Mouse (Mus musculus) liver, embryonic 12.5 days (tissue): Measurements from ENCODE around the gene Olfr657. TPM values are rescaled to one million over a fixed set of nuclear protein-coding genes. Genes with fewer than 3 reads are reported as not detected.

Source experiments
- ATAC-seq: fragments of 200-750 bp; cut with Nextera tagmentation; 2 replicates; pipeline ENCODE4 v1.8.0; 2017; ENCODE audit warnings: moderate number of reproducible peaks, mild to moderate bottlenecking, moderate library complexity
- H3K27ac ChIP-seq: fragments of 300-500 bp; sonication (generic); 2 replicates; pipeline ENCODE4 v1.5.1; 2016; ENCODE audit warnings: mild to moderate bottlenecking
- H3K27me3 ChIP-seq: fragments of 300-500 bp; sonication (generic); replicated peaks from 2 replicates; pipeline ENCODE4 v1.6.1; 2016; ENCODE audit warnings: mild to moderate bottlenecking, moderate library complexity
- H3K36me3 ChIP-seq: fragments of 300-500 bp; sonication (generic); 2 replicates; pipeline ENCODE4 v1.6.1; 2016; ENCODE audit warnings: mild to moderate bottlenecking, moderate library complexity
- H3K4me1 ChIP-seq: fragments of 300-500 bp; sonication (generic); 2 replicates; pipeline ENCODE4 v1.6.1; 2016
- H3K4me2 ChIP-seq: fragments of 300-500 bp; sonication (generic); 2 replicates; pipeline ENCODE4 v1.6.1; 2016; ENCODE audit warnings: mild to moderate bottlenecking, moderate library complexity
- H3K4me3 ChIP-seq: fragments of 300-500 bp; sonication (generic); 2 replicates; pipeline ENCODE4 v1.5.1; 2016; ENCODE audit warnings: mild to moderate bottlenecking, moderate library complexity
- H3K9ac ChIP-seq: fragments of 300-500 bp; sonication (generic); 2 replicates; pipeline ENCODE4 v1.6.1; 2016; ENCODE audit warnings: mild to moderate bottlenecking, moderate library complexity
- H3K9me3 ChIP-seq: fragments of 300-500 bp; sonication (generic); replicated peaks from 2 replicates; pipeline ENCODE4 v1.6.1; 2016; ENCODE audit warnings: mild to moderate bottlenecking, moderate library complexity
- WGBS: fragments of 180-500 bp; shearing (Covaris S2); methylation state at CpG from one replicate; pipeline ENCODE4 v1.1.7; 2016; ENCODE audit not compliant: insufficient replicate concordance; 5-methylcytosine and 5-hydroxymethylcytosine counted together
- polyA plus RNA-seq: library from polyadenylated mRNA; unstranded; fragments of >200 nt; fragmentation: Nextera tagmentation; extraction: Ambion mirVana; gene quantifications from 2 replicates; pipeline ENCODE4 v1.2.1, GENCODE M21; 2016

The Olfr657 gene
- polyA plus RNA-seq = not detected in 2 replicates

DNA sequence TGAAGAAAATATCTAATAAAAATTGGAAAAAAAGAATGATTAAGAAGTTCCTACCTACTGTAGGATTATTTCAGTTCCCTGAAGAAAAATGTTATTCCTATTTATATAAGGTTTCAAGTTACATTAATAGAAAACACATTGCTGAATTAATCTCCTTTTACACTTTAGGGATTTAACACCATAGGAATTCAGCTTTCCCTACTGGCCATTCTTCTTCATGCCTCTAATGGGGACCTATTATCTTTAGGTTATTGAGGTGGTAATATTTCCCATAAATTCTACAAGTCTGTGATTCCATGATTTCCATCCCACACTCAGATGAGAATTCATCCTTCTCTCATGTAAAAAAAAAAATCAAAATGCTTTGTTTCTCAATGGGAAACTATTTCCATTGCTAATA lies at the start of gene Olfr657:
TSS of gene Olfr657 (plus strand) at position 301 of the 400 bp plus-strand sequence.
- no peaks in the 10 kb centered on the region for H3K9me3 ChIP-seq
- H3K4me1 ChIP-seq = no peaks in the 10 kb centered on the region
- no peak within 1 kb of the TSS for H3K9ac ChIP-seq
- no peak within 1 kb of the TSS for H3K27ac ChIP-seq
- no peak within 1 kb of the TSS for H3K4me3 ChIP-seq
- H3K27me3 ChIP-seq = no peaks in the 10 kb centered on the region
- no peak within 1 kb of the TSS for H3K4me2 ChIP-seq
- H3K36me3 ChIP-seq = no peaks in the 10 kb centered on the region
- ATAC-seq = no peak

DNA sequence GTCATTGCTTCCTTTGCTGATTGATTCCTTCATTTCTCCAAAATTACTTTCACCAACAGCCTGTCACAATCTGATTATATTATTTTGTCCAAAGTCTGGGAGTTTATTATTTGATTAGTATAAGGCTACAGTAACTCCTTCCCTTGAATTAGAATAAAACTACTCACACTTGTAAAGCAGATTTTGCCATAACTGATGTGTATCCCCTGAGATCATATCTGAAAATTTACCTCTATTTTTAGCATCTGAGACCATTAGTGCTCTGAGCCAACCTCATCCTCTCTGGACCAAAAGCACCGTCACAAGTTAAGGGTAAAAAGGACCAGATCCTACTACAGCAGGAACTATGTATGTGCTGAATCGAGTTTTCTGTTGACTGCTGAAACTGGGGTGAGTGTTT lies 47.6 kb upstream of the Olfr657 start, which contains the start of gene Olfr653:
TSS of gene Olfr653 (plus strand) at position 301 of the 400 bp plus-strand sequence.
- H3K9me3 ChIP-seq = no peaks in the 10 kb centered on the region
- no peak within 1 kb of the TSS for H3K9ac ChIP-seq
- no peak for ATAC-seq
- H3K27ac ChIP-seq = no peak within 1 kb of the TSS
- H3K4me1 ChIP-seq = no peaks in the 10 kb centered on the region
- no peaks in the 10 kb centered on the region for H3K36me3 ChIP-seq
- no peaks in the 10 kb centered on the region for H3K27me3 ChIP-seq
- no peak within 1 kb of the TSS for H3K4me2 ChIP-seq
- H3K4me3 ChIP-seq = no peak within 1 kb of the TSS
- WGBS = 54% methylated on average over 2 of the region's 2 CpGs

DNA sequence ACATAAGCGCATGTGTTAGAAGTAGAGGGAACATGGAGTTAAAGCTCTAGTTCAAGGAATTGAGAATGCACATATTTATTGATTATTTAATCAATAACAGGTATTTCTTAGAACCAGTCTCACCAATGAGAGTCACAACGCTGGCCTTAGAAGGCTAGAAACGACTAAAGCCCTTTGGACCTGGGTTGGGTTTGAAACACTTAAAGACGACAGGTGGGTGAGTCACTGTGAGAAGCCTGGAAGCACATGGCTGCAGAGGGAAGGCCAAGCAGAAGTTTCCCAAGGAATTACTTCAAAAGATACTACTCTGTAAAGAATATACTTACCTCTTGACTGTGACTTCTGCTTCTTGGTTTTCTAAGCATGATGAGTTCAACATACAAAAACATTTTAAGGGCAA lies 43.7 kb upstream of the Olfr657 start:
- no peak for ATAC-seq
- no peaks in the 10 kb centered on the region for H3K27me3 ChIP-seq

DNA sequence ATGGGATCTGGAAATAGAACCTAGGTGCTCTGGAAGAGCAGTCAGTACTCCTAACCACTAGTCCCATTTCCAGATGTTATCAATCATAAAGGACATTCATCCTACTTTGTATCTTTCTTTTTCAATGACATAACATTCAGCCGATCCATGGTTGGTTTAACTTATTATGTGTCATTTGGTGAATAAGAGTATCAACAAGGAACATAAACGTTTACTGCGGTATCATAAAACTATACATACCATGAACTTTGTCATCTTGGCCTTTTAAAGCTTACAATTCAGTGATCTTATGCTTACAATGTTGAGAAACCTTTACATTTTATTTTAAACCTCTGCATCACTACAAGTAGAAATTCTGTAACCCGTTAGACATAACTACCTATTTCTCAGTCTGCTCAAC lies 43.2 kb upstream of the Olfr657 start:
- Histone ChIP-seq H3K27ac (no peak overlapping the region), H3K4me2 (no peak overlapping the region), H3K36me3 (no peaks in the 10 kb centered on the region), H3K4me3 (no peak overlapping the region), H3K4me1 (no peaks in the 10 kb centered on the region), H3K27me3 (no peaks in the 10 kb centered on the region), H3K9ac (no peak overlapping the region), H3K9me3 (no peaks in the 10 kb centered on the region)
- no peak for ATAC-seq
- 61% methylated on average over 4 of the region's 4 CpGs for WGBS

More for the DNA sequence above, 43.7 kb upstream of the Olfr657 start:
- Histone ChIP-seq H3K4me3 (no peak overlapping the region), H3K9me3 (no peaks in the 10 kb centered on the region), H3K4me1 (no peaks in the 10 kb centered on the region), H3K36me3 (no peaks in the 10 kb centered on the region), H3K27ac (no peak overlapping the region), H3K4me2 (no peak overlapping the region), H3K9ac (no peak overlapping the region)
- 81% methylated on average over 4 of the region's 4 CpGs for WGBS

DNA sequence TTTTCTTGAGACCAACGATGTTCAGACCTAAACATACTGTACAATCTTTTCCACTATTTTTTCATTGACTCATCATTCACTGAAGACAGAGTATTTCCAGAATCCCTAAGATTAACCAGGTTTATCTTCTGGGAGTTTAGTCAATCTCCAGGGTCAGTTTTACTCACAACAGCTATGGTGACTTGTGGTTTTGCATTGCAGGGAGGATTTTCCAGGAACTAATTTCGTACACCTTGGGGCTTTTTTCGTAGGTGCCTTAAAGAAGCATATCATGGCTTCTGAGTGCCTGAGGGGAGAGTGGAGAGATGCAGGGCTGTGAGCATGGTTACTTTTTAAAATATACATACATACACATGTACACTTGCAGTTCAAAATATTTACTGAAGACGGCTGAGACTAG lies 37.9 kb upstream of the Olfr657 start, which contains the start of gene Olfr654:
TSS of gene Olfr654 (plus strand) at position 301 of the 400 bp plus-strand sequence.
- H3K9me3 ChIP-seq = no peaks in the 10 kb centered on the region
- no peaks in the 10 kb centered on the region for H3K27me3 ChIP-seq
- ATAC-seq = no peak
- no peak within 1 kb of the TSS for H3K9ac ChIP-seq
- no peaks in the 10 kb centered on the region for H3K36me3 ChIP-seq
- H3K4me1 ChIP-seq = no peaks in the 10 kb centered on the region
- H3K27ac ChIP-seq = no peak within 1 kb of the TSS
- 62% methylated on average over 4 of the region's 4 CpGs for WGBS
- H3K4me3 ChIP-seq = no peak within 1 kb of the TSS
- H3K4me2 ChIP-seq = no peak within 1 kb of the TSS

DNA sequence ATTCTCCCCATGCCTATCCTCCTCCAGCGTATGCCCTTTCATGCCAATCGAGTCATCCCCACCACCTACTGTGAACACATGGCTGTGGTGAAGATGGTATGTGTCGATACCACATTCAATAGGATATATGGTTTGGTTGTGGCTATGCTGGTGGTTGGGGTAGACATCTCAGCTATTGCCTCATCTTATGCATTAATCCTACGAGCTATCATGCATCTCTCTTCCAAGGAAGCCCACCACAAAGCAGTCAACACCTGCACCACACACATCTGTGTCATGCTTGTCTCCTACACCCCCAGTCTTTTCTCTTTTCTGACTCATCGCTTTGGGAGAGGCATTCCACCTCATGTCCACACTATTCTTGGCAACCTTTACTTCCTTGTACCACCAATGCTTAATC lies 36.3 kb upstream of the Olfr657 start:
- H3K27ac ChIP-seq = no peak overlapping the region
- 59% methylated on average over 5 of the region's 5 CpGs for WGBS
- no peak overlapping the region for H3K9ac ChIP-seq
- H3K27me3 ChIP-seq = no peaks in the 10 kb centered on the region
- no peak for ATAC-seq
- no peaks in the 10 kb centered on the region for H3K36me3 ChIP-seq
- no peaks in the 10 kb centered on the region for H3K4me1 ChIP-seq
- H3K9me3 ChIP-seq = no peaks in the 10 kb centered on the region
- H3K4me2 ChIP-seq = no peak overlapping the region
- H3K4me3 ChIP-seq = no peak overlapping the region

DNA sequence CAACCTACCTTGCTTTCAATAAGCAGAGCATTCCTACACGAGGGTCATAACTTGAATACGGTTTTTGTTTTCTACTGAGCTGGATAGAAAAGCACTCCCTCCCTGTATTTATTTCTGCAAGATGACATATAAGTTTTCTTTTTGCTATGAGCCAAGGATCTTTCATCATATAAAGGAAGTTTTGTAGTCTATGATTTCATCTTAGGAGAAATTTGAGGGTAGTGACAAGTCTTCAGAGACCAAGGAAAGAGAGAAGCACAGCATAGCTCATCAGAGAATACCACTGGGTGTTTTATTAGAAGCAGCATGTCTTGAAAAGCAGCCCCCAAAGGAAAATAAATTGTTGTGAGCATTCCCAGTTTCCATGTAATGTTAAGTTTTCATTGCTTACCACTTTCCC lies 22.9 kb upstream of the Olfr657 start, which contains the start of gene Olfr655:
TSS of gene Olfr655 (minus strand) at position 101 of the 400 bp plus-strand sequence.
- no peaks in the 10 kb centered on the region for H3K36me3 ChIP-seq
- H3K9me3 ChIP-seq = no peaks in the 10 kb centered on the region
- no peak within 1 kb of the TSS for H3K4me2 ChIP-seq
- H3K4me3 ChIP-seq = no peak within 1 kb of the TSS
- H3K9ac ChIP-seq = no peak within 1 kb of the TSS
- no peak within 1 kb of the TSS for H3K27ac ChIP-seq
- no peak for ATAC-seq
- H3K27me3 ChIP-seq = no peaks in the 10 kb centered on the region
- no peaks in the 10 kb centered on the region for H3K4me1 ChIP-seq
- WGBS = 63% methylated on average over 2 of the region's 2 CpGs

DNA sequence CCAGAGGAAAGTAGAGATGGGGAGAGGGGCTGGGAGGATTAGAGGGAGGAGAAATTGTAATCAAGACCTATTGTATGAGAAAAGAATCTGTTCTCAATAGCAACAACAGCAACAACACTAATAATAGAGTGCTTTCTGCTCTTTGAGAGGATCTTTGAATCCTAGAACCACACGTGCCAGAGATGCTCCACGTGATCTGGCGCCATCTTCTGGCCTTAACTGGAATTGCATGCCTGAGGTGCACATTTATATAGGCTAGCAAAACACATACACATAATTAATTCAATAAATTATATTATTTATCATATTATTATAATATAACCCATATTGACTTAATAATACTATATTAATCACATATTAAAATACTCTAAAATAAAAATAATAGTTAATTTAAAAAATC lies 21.4 kb upstream of the Olfr657 start:
- no peaks in the 10 kb centered on the region for H3K9me3 ChIP-seq
- H3K4me3 ChIP-seq = no peak overlapping the region
- no peaks in the 10 kb centered on the region for H3K36me3 ChIP-seq
- H3K27me3 ChIP-seq = no peaks in the 10 kb centered on the region
- WGBS = 3% methylated on average over 3 of the region's 3 CpGs
- no peaks in the 10 kb centered on the region for H3K4me1 ChIP-seq
- no peak overlapping the region for H3K9ac ChIP-seq
- no peak overlapping the region for H3K4me2 ChIP-seq
- H3K27ac ChIP-seq = no peak overlapping the region
- no peak for ATAC-seq

DNA sequence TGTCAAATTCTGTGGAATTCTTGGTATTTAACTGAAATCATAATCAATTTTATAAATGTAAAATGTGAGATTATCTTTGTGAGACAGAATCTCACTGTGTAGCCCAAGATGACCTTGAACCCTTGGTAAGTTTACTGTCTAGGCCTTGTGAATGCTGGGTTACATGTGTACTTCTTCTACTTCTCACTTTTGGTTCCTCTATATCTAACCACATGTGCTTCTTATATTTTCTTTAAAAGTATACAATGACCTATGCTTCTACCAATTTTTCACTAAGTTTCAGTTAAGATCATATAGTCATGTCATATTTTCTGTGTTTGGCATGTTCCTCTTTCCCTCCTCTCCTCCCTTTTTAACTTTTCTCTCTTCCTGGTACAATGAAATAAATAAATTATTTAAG lies 19.9 kb upstream of the Olfr657 start:
- no peak for ATAC-seq
- Histone ChIP-seq H3K36me3 (no peaks in the 10 kb centered on the region), H3K4me2 (no peak overlapping the region), H3K4me3 (no peak overlapping the region), H3K9me3 (no peaks in the 10 kb centered on the region), H3K4me1 (no peaks in the 10 kb centered on the region), H3K9ac (no peak overlapping the region), H3K27me3 (no peaks in the 10 kb centered on the region), H3K27ac (no peak overlapping the region)

DNA sequence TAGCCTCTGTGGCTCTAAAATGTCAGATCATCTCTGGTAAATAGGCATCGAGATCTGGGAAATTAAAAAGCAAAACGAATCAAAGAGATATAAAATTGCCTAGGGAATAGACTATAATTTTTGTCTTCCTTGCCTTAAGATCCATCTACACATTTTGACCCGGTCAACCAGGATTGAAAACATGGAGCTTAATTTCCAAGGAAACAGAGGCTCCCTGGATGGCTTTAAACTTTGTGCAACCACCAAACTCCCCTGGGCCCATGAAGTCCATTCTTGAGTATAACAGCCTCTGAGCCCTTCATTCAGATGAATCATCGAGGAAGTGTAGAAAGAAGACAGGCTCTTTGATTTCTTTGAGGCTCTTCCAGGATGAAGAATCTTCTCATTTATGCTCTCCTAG lies 10.9 kb upstream of the Olfr657 start, which contains the start of gene Olfr656:
TSS of gene Olfr656 (plus strand) at position 301 of the 400 bp plus-strand sequence.
- WGBS = 56% methylated on average over 4 of the region's 4 CpGs
- Histone ChIP-seq H3K27ac (no peak within 1 kb of the TSS), H3K9me3 (no peaks in the 10 kb centered on the region), H3K36me3 (no peaks in the 10 kb centered on the region), H3K4me3 (no peak within 1 kb of the TSS), H3K9ac (no peak within 1 kb of the TSS), H3K4me1 (no peaks in the 10 kb centered on the region), H3K27me3 (no peaks in the 10 kb centered on the region), H3K4me2 (no peak within 1 kb of the TSS)
- ATAC-seq = no peak

DNA sequence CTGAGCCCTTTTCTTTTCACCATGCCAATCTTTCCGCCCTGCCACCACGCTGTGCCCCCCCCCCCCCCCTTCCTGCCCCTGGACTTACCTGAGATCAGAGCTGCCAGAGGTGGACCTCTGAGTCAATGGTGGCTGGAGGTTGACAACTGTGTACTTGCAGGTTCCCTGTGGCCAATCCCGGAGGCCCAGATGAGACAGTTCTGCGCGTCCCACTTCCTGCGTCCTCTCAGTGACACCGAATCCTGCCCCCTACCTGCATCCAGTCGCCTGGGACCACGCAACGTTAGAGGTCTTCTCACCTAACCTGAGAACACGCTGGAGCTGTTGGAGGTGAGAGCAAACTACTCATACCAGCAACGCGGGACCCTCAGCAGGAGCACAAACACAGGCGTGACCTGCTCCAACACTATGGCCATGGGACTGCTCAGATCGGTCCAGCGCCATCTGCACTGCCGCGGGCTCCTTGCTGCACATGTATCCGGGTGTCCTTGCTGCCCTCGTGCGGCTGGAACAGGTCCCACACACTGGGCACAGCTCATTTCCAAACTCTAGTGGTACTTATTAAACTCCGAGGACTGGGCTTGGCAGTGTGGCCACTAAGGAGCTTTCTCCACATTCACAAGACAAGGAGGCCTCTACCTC lies 22.4 kb downstream of the Olfr657 start, which contains the start of gene Olfr658:
TSS of gene Olfr658 (minus strand) at position 465 of the 642 bp plus-strand sequence.
- Histone ChIP-seq H3K27me3 (no peaks in the 10 kb centered on the region), H3K9ac (no peak within 1 kb of the TSS), H3K4me2 (peak within 1 kb of the TSS; percentile 46), H3K27ac (no peak within 1 kb of the TSS), H3K9me3 (no peaks in the 10 kb centered on the region), H3K4me1 (no peaks in the 10 kb centered on the region), H3K4me3 (no peak within 1 kb of the TSS), H3K36me3 (no peaks in the 10 kb centered on the region)
- peak; percentile 62; the same call in 1 of the 2 replicates for ATAC-seq
- 15% methylated on average over 21 of the region's 22 CpGs for WGBS

DNA sequence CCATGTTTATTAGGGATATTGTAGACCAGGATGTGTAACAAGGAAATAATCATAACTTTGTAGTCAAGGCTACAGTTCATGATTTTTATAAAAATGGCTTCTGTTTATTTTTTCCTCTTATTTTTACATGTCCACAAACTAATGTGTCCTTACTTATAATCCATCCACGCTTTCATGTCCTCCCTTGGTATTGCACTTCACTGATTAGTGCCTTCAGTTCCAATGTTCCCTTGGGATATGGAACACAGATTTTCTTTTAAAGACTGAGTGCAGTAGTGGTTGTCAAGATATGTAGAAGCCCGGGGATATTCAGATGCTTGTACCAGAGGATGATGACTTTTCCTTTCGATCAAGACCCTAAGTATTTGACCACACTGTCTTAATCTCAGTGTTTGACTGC lies 41.9 kb downstream of the Olfr657 start, which contains the start of gene Olfr659:
TSS of gene Olfr659 (plus strand) at position 301 of the 400 bp plus-strand sequence.
- WGBS = 69% methylated on average over 3 of the region's 3 CpGs
- Histone ChIP-seq H3K36me3 (no peaks in the 10 kb centered on the region), H3K9me3 (no peaks in the 10 kb centered on the region), H3K4me3 (no peak within 1 kb of the TSS), H3K9ac (no peak within 1 kb of the TSS), H3K4me2 (no peak within 1 kb of the TSS), H3K27ac (no peak within 1 kb of the TSS), H3K4me1 (no peaks in the 10 kb centered on the region), H3K27me3 (no peaks in the 10 kb centered on the region)
- ATAC-seq = no peak

DNA sequence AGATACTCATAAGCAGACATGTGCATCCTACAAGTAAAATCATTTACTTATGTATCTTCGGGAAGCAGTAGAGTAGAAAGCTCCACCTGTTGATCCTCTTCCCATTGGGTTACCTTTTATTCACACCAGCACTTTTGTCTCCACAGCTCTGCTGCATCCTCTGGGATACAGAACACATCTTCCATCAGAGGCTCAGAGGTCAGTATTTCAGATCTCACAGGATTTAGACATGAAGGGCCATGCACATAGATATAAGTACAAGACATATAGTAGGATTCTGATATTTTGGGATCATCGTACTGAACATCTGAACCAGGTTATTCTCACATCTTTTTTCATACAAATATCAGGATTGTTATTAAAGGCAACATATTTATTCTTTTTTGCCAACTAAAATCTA lies 61.6 kb downstream of the Olfr657 start, which contains the start of gene Olfr661:
TSS of gene Olfr661 (plus strand) at position 301 of the 400 bp plus-strand sequence.
- Histone ChIP-seq H3K36me3 (no peaks in the 10 kb centered on the region), H3K27ac (no peak within 1 kb of the TSS), H3K4me3 (no peak within 1 kb of the TSS), H3K27me3 (no peaks in the 10 kb centered on the region), H3K4me2 (no peak within 1 kb of the TSS), H3K9ac (no peak within 1 kb of the TSS), H3K9me3 (no peaks in the 10 kb centered on the region), H3K4me1 (no peaks in the 10 kb centered on the region)
- no peak for ATAC-seq
- 62% methylated on average over 2 of the region's 2 CpGs for WGBS
